Mouse (Mus musculus) intestine, postnatal 0 days (tissue): Measurements from ENCODE around the gene Nme6. TPM values are rescaled to one million over a fixed set of nuclear protein-coding genes. Genes with fewer than 3 reads are reported as not detected.

ENCODE experiments used
- ATAC-seq: fragments of 200-750 bp; cut with Nextera tagmentation; 2 replicates; pipeline ENCODE4 v1.8.0; 2017; ENCODE audit warnings: mild to moderate bottlenecking, moderate TSS enrichment, moderate library complexity
- H3K27ac ChIP-seq: fragments of 300-500 bp; sonication (generic); 2 replicates; pipeline ENCODE4 v1.5.1; 2014; ENCODE audit warnings: mild to moderate bottlenecking, low read depth, low read length, moderate library complexity
- H3K27me3 ChIP-seq: fragments of 300-500 bp; sonication (generic); replicated peaks from 2 replicates; pipeline ENCODE4 v1.6.1; 2014; ENCODE audit warnings: low read length, mixed read lengths; ENCODE audit not compliant: control insufficient read depth, insufficient read depth
- H3K36me3 ChIP-seq: fragments of 300-500 bp; sonication (generic); 2 replicates; pipeline ENCODE4 v1.6.1; 2014; ENCODE audit warnings: mild to moderate bottlenecking, moderate library complexity; ENCODE audit not compliant: control insufficient read depth, insufficient read depth
- H3K4me1 ChIP-seq: fragments of 300-500 bp; sonication (generic); replicated peaks from 2 replicates; pipeline ENCODE4 v1.6.1; 2014; ENCODE audit warnings: antibody characterized with exemption, low read length, mixed read lengths; ENCODE audit not compliant: control insufficient read depth, insufficient read depth
- H3K4me2 ChIP-seq: fragments of 300-500 bp; sonication (generic); replicated peaks from 2 replicates; pipeline ENCODE4 v1.6.1; 2014; ENCODE audit warnings: low read depth, mild to moderate bottlenecking, moderate library complexity
- H3K4me3 ChIP-seq: fragments of 300-500 bp; sonication (generic); 2 replicates; pipeline ENCODE4 v1.5.1; 2014; ENCODE audit warnings: low read depth, low read length
- H3K9ac ChIP-seq: fragments of 300-500 bp; sonication (generic); 2 replicates; pipeline ENCODE4 v1.6.1; 2014; ENCODE audit warnings: mild to moderate bottlenecking, low read depth, low read length
- H3K9me3 ChIP-seq: fragments of 300-500 bp; sonication (generic); 2 replicates; pipeline ENCODE4 v1.6.1; 2016; ENCODE audit warnings: mixed run types; ENCODE audit not compliant: control insufficient read depth
- CTCF ChIP-seq: sonication (generic); IDR thresholded peaks from 2 replicates; pipeline ENCODE4 v1.5.1; 2016; ENCODE audit warnings: low read depth, mild to moderate bottlenecking, control low read depth, antibody characterized with exemption, moderate library complexity
- WGBS: fragments of 180-500 bp; shearing (Covaris S2); extraction: QIAGEN DNeasy Blood & Tissue Kit; methylation state at CpG from one replicate; pipeline ENCODE4 v1.1.7; 2014; 5-methylcytosine and 5-hydroxymethylcytosine counted together
- polyA plus RNA-seq: library from polyadenylated mRNA; unstranded; fragments of >200 nt; fragmentation: Nextera tagmentation; extraction: Ambion mirVana; gene quantifications from 2 replicates; pipeline ENCODE4 v1.2.1, GENCODE M21; 2015

The Nme6 gene
- polyA plus RNA-seq, 1 experiment from 2014 or later: 54.6 TPM

GRCm38 (mm10) chr9:109826181-109826580 is 6.4 kb upstream of the Nme6 start:
- Histone ChIP-seq H3K4me1 (no peaks in the 10 kb centered on the region), H3K27ac (no peak overlapping the region), H3K27me3 (no peaks in the 10 kb centered on the region), H3K9me3 (no peaks in the 10 kb centered on the region), H3K4me3 (no peak overlapping the region), H3K36me3 (no peaks in the 10 kb centered on the region), H3K9ac (no peak overlapping the region), H3K4me2 (no peak overlapping the region)
- no peak for TF ChIP-seq CTCF
- ATAC-seq: no peak
- 73% methylated on average over 5 of the region's 5 CpGs for WGBS

GRCm38 (mm10) chr9:109833088-109833412 is 501 bp downstream of the Nme6 start:
- 0 out of 2 replicates have a peak, but pooled peaks have one; percentile 7 for ATAC-seq
- Histone ChIP-seq H3K9ac (peak overlapping the region; percentile 69), H3K4me2 (peak overlapping the region; percentile 95), H3K9me3 (no peaks in the 10 kb centered on the region), H3K27ac (peak overlapping the region; percentile 68; the same call in 1 of the 2 replicates), H3K36me3 (peaks cover 7% of the 10 kb centered on the region; the same call in 1 of the 2 replicates), H3K4me3 (peak overlapping the region; percentile 71), H3K4me1 (0 out of 2 replicates have a peak, but pooled peaks cover 2% of the 10 kb centered on the region), H3K27me3 (no peaks in the 10 kb centered on the region)
- whole genome bisulfite sequencing: 8% methylated on average over 6 of the region's 6 CpGs
- TF ChIP-seq CTCF: no peak

- H3K4me2 ChIP-seq: peak within 1 kb of the TSS; percentile 24; the same call in 1 of the 2 replicates
- H3K9ac ChIP-seq: no peak within 1 kb of the TSS
- no peaks in the 10 kb centered on the region; the same call in none of the 2 replicates for H3K4me1 ChIP-seq
- peak; percentile 25; the same call in 1 of the 2 replicates for TF ChIP-seq CTCF
- no peaks in the 10 kb centered on the region for H3K27me3 ChIP-seq
- ATAC-seq: no peak
- no peak within 1 kb of the TSS for H3K27ac ChIP-seq
- no peaks in the 10 kb centered on the region for H3K36me3 ChIP-seq
- H3K4me3 ChIP-seq: no peak within 1 kb of the TSS
- H3K9me3 ChIP-seq: no peaks in the 10 kb centered on the region
- 52% methylated on average over 6 of the region's 6 CpGs for WGBS
Measured at GRCm38 (mm10) chr9:109849312-109849758, 16.8 kb downstream of the Nme6 start, which contains the start of gene Camp. Camp (minus strand) TSS chr9:109849617.

GRCm38 (mm10) chr9:109850099-109850498 is 17.6 kb downstream of the Nme6 start:
- no peak for ATAC-seq
- no peak overlapping the region for H3K9ac ChIP-seq
- no peak overlapping the region for H3K4me3 ChIP-seq
- H3K4me1 ChIP-seq: no peaks in the 10 kb centered on the region; the same call in none of the 2 replicates
- peak overlapping the region; percentile 24; the same call in 1 of the 2 replicates for H3K4me2 ChIP-seq
- H3K36me3 ChIP-seq: no peaks in the 10 kb centered on the region
- H3K27me3 ChIP-seq: no peaks in the 10 kb centered on the region
- no peak for TF ChIP-seq CTCF
- 85% methylated on average over 5 of the region's 5 CpGs for WGBS
- H3K27ac ChIP-seq: no peak overlapping the region
- H3K9me3 ChIP-seq: no peaks in the 10 kb centered on the region

GRCm38 (mm10) chr9:109854341-109854740 is 21.8 kb downstream of the Nme6 start:
- H3K4me1 ChIP-seq: no peaks in the 10 kb centered on the region; the same call in none of the 2 replicates
- no peak overlapping the region for H3K4me2 ChIP-seq
- no peak overlapping the region for H3K4me3 ChIP-seq
- no peaks in the 10 kb centered on the region for H3K9me3 ChIP-seq
- 83% methylated on average over 2 of the region's 2 CpGs for WGBS
- H3K27me3 ChIP-seq: no peaks in the 10 kb centered on the region
- no peak overlapping the region for H3K27ac ChIP-seq
- no peak for TF ChIP-seq CTCF
- no peaks in the 10 kb centered on the region for H3K36me3 ChIP-seq
- ATAC-seq: no peak
- H3K9ac ChIP-seq: no peak overlapping the region

GRCm38 (mm10) chr9:109855947-109856346 is 23.4 kb downstream of the Nme6 start:
- no peak for ATAC-seq
- Histone ChIP-seq H3K4me2 (no peak overlapping the region), H3K9me3 (no peaks in the 10 kb centered on the region), H3K27ac (no peak overlapping the region), H3K9ac (no peak overlapping the region), H3K4me1 (no peaks in the 10 kb centered on the region), H3K27me3 (no peaks in the 10 kb centered on the region), H3K4me3 (no peak overlapping the region), H3K36me3 (no peaks in the 10 kb centered on the region)
- no peak for TF ChIP-seq CTCF
- 72% methylated on average over 6 of the region's 6 CpGs for whole genome bisulfite sequencing
